Comparison of ENCODE assay signal across 8 mouse cellular contexts in the genomic region with DNA sequence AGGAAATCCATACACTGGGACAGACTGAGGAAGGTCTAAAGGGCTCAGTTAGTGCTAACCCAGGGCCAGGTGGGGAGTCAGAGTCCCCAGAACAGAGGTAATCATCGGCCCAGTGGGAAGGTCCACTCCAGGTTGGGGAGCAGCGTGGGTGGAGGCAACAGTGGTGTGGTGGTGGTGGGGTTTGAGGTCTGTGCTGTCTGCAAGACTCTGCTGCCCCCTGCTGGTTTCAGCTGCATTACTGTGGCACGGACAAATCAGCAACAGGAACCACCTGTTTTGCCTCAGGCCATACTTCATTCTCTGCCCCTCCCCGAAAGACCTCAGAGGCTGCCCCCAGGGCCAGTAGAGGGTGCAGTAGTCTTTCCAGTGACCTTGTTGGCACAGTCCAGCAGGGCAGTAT. TPM values are rescaled to one million over a fixed set of nuclear protein-coding genes. Genes with fewer than 3 reads are reported as not detected.
A peak's percentile ranks its signal among the peaks of the same experiment; 100 is the strongest.
DNase-seq lines count a peak whose midpoint lies in the region; ATAC-seq and TF ChIP-seq lines count a peak whose summit lies in the region.

No protein-coding gene starts in this region.

- H3K36me3 ChIP-seq in ES-Bruce4 (ENCODE audit: control insufficient read depth, insufficient read depth, low read length, poor library complexity, severe bottlenecking), result peaks cover 5% of the 10 kb centered on the region
- peaks cover 48% of the 10 kb centered on the region for H3K36me3 ChIP-seq in forebrain, embryonic 15.5 days

- no peak overlapping the region for H3K27ac ChIP-seq in ES-Bruce4 (ENCODE audit: insufficient read depth, low read length)
- H3K27ac ChIP-seq in forebrain, embryonic 15.5 days (replicated peaks), result no peak overlapping the region

- 19% methylated on average over 4 of the region's 4 CpGs for WGBS in forebrain, embryonic 15.5 days

- peak; percentile 67; the same call in 1 of the 2 replicates for TF ChIP-seq EP300 in ES-Bruce4 (IDR thresholded peaks at IDR 0.05; ENCODE audit: insufficient read depth, low read depth, low read length)

- intact Hi-C loops in heart, postnatal 36 days (cut with DNase I), result loop anchor here (1.0 kb wide), 1 partner anchor 13 kb away; no protein-coding TSS in a partner anchor

- peaks cover 3% of the 10 kb centered on the region for H3K4me1 ChIP-seq in ES-Bruce4 (ENCODE audit: control insufficient read depth, insufficient read depth, low read length)
- peaks cover 18% of the 10 kb centered on the region for H3K4me1 ChIP-seq in forebrain, embryonic 15.5 days

- H3K27me3 ChIP-seq in ES-Bruce4 (ENCODE audit: control insufficient read depth, insufficient read depth, low read length, poor library complexity, severe bottlenecking), result no peaks in the 10 kb centered on the region
- no peaks in the 10 kb centered on the region for H3K27me3 ChIP-seq in forebrain, embryonic 15.5 days

- ATAC-seq in forebrain, embryonic 15.5 days (replicated peaks), result peak; percentile 59

- H3K9ac ChIP-seq in ES-Bruce4 (ENCODE audit: low read depth, poor library complexity, severe bottlenecking), result no peak overlapping the region
- no peak overlapping the region for H3K9ac ChIP-seq in forebrain, embryonic 15.5 days (replicated peaks)

- H3K4me3 ChIP-seq in ES-Bruce4 (ENCODE audit: low read depth, low read length), result no peak overlapping the region
- no peak overlapping the region for H3K4me3 ChIP-seq in forebrain, embryonic 15.5 days

- peak; percentile 94 for TF ChIP-seq CTCF in ES-Bruce4 (IDR thresholded peaks at IDR 0.05; ENCODE audit: low read depth, low read length)

- H3K4me2 ChIP-seq in forebrain, embryonic 15.5 days (replicated peaks), result no peak overlapping the region

- DNase-seq in c-Kit-positive CD71-positive TER-119-positive erythroid progenitor cells, embryonic 14.5 days (ENCODE audit: low spot score), result peak; percentile 78
- DNase-seq in heart, postnatal 36 days, result peak; percentile 89 to 91
- peak; percentile 83 to 87 for DNase-seq in layer of hippocampus, postnatal 10 days (ENCODE audit: low spot score in 2 of 2)
- peak; percentile 93 for DNase-seq in lung, postnatal 10 days
- DNase-seq in ovary, postnatal 36 days (ENCODE audit: low spot score), result peak; percentile 80
- peak; percentile 94 for DNase-seq in thymus, postnatal 14 days

- no peaks in the 10 kb centered on the region for H3K9me3 ChIP-seq in ES-Bruce4 (replicated peaks; ENCODE audit: control insufficient read depth, insufficient read depth, low read length, poor library complexity, severe bottlenecking)
- no peaks in the 10 kb centered on the region for H3K9me3 ChIP-seq in forebrain, embryonic 15.5 days

- no peak for TF ChIP-seq POLR2A in ES-Bruce4 (IDR thresholded peaks at IDR 0.05; ENCODE audit: insufficient read depth, low read length)

RNA-seq across cellular contexts. Expression of gene Med29, which starts 6.0 kb away (rescaled TPM):
- 16.6 and 18.1 TPM in 2 replicates for polyA plus RNA-seq in ES-Bruce4 (2011; ENCODE audit: insufficient read depth, insufficient read length, low read depth, missing spikeins)
- 44.6 and 46.9 TPM in 2 replicates for polyA plus RNA-seq in forebrain, embryonic 15.5 days (2015; fragmentation: Nextera tagmentation; extraction: Ambion mirVana)
- total RNA-seq in heart, postnatal 36 days (2021), result 10 to 100 TPM; 18.2 to 20.1 TPM
- 10 to 100 TPM; 20.5 to 20.9 TPM for total RNA-seq in layer of hippocampus, postnatal 10 days (2021)

RNA-seq across cellular contexts. Expression of gene Paf1, which starts 6.3 kb away (rescaled TPM):
- 88.7 and 96.2 TPM in 2 replicates for polyA plus RNA-seq in ES-Bruce4 (2011; ENCODE audit: insufficient read depth, insufficient read length, low read depth, missing spikeins)
- 98.0 and 106 TPM in 2 replicates for polyA plus RNA-seq in forebrain, embryonic 15.5 days (2015; fragmentation: Nextera tagmentation; extraction: Ambion mirVana)
- 10 to 100 TPM; 38.8 to 48.0 TPM for total RNA-seq in heart, postnatal 36 days (2021)
- 10 to 100 TPM; 73.3 to 93.0 TPM for total RNA-seq in layer of hippocampus, postnatal 10 days (2021)

RNA-seq across cellular contexts. Expression of gene Zfp36, which starts 6.4 kb away (rescaled TPM):
- polyA plus RNA-seq in ES-Bruce4 (2011; ENCODE audit: insufficient read depth, insufficient read length, low read depth, missing spikeins), result 25.7 and 26.0 TPM in 2 replicates
- polyA plus RNA-seq in forebrain, embryonic 15.5 days (2015; fragmentation: Nextera tagmentation; extraction: Ambion mirVana), result 5.6 and 5.7 TPM in 2 replicates
- total RNA-seq in heart, postnatal 36 days (2021), result 10 to 100 TPM; 14.7 to 29.0 TPM
- total RNA-seq in layer of hippocampus, postnatal 10 days (2021), result 1 to 10 TPM; 3.4 to 3.9 TPM

RNA-seq across cellular contexts. Expression of gene Plekhg2, which starts 14.1 kb away (rescaled TPM):
- polyA plus RNA-seq in ES-Bruce4 (2011; ENCODE audit: insufficient read depth, insufficient read length, low read depth, missing spikeins), result 85.5 and 90.1 TPM in 2 replicates
- polyA plus RNA-seq in forebrain, embryonic 15.5 days (2015; fragmentation: Nextera tagmentation; extraction: Ambion mirVana), result 42.8 and 47.8 TPM in 2 replicates
- total RNA-seq in heart, postnatal 36 days (2021), result 10 to 100 TPM; 15.1 to 15.8 TPM
- 10 to 100 TPM; 13.5 to 13.6 TPM for total RNA-seq in layer of hippocampus, postnatal 10 days (2021)

RNA-seq across cellular contexts. Expression of gene Rps16, which starts 36.0 kb away (rescaled TPM):
- 1,972 and 2,086 TPM in 2 replicates for polyA plus RNA-seq in ES-Bruce4 (2011; ENCODE audit: insufficient read depth, insufficient read length, low read depth, missing spikeins)
- polyA plus RNA-seq in forebrain, embryonic 15.5 days (2015; fragmentation: Nextera tagmentation; extraction: Ambion mirVana), result 514 and 544 TPM in 2 replicates
- total RNA-seq in heart, postnatal 36 days (2021), result 100 to 1,000 TPM; 494 to 516 TPM
- 100 to 1,000 TPM; 563 to 624 TPM for total RNA-seq in layer of hippocampus, postnatal 10 days (2021)
